Mouse (Mus musculus) stomach, embryonic 15.5 days (tissue): ENCODE data around the gene Srpk2. TPM values are rescaled to one million over a fixed set of nuclear protein-coding genes. Genes with fewer than 3 reads are reported as not detected.
"Not testable (repeated sequence)": the region's sequence is repeated elsewhere in the genome, so short reads cannot be mapped to it uniquely, and the experiment has no call there.

Source experiments
- ATAC-seq: fragments of 200-750 bp; cut with Nextera tagmentation; 2 replicates; pipeline ENCODE4 v1.8.0; 2017; ENCODE audit warnings: low read depth, moderate number of reproducible peaks, moderate TSS enrichment; ENCODE audit not compliant: insufficient read depth, low FRiP score
- H3K27ac ChIP-seq: fragments of 300-500 bp; sonication (generic); 2 replicates; pipeline ENCODE4 v1.5.1; 2015; ENCODE audit warnings: mild to moderate bottlenecking, inconsistent platforms
- H3K27me3 ChIP-seq: fragments of 300-500 bp; sonication (generic); replicated peaks from 2 replicates; pipeline ENCODE4 v1.6.1; 2015; ENCODE audit warnings: inconsistent platforms
- H3K36me3 ChIP-seq: fragments of 300-500 bp; sonication (generic); 2 replicates; pipeline ENCODE4 v1.6.1; 2015; ENCODE audit warnings: inconsistent platforms
- H3K4me1 ChIP-seq: fragments of 300-500 bp; sonication (generic); 2 replicates; pipeline ENCODE4 v1.6.1; 2015; ENCODE audit warnings: inconsistent platforms
- H3K4me2 ChIP-seq: fragments of 300-500 bp; sonication (generic); 2 replicates; pipeline ENCODE4 v1.6.1; 2015; ENCODE audit warnings: mild to moderate bottlenecking, inconsistent platforms
- H3K4me3 ChIP-seq: fragments of 300-500 bp; sonication (generic); replicated peaks from 2 replicates; pipeline ENCODE4 v1.5.1; 2015; ENCODE audit warnings: inconsistent platforms
- H3K9ac ChIP-seq: fragments of 300-500 bp; sonication (generic); 2 replicates; pipeline ENCODE4 v1.6.1; 2015; ENCODE audit warnings: inconsistent platforms
- H3K9me3 ChIP-seq: fragments of 300-500 bp; sonication (generic); 2 replicates; pipeline ENCODE4 v1.6.1; 2016; ENCODE audit warnings: inconsistent platforms
- whole genome bisulfite sequencing: fragments of 180-500 bp; shearing (Covaris S2); methylation state at CpG from one replicate; pipeline ENCODE4 v1.1.7; 2015; 5-methylcytosine and 5-hydroxymethylcytosine counted together
- polyA plus RNA-seq: library from polyadenylated mRNA; unstranded; fragments of >200 nt; fragmentation: Nextera tagmentation; extraction: Ambion mirVana; gene quantifications from 2 replicates; pipeline ENCODE4 v1.2.1, GENCODE M21; 2015

The Srpk2 gene
- polyA plus RNA-seq, 1 experiment from 2014 or later: 40.3 TPM

GRCm38 (mm10) chr5:23665906-23666305 is 18.5 kb downstream of the Srpk2 start:
- no peak overlapping the region for H3K4me2 ChIP-seq
- peak overlapping the region; percentile 4; the same call in 1 of the 2 replicates for H3K27ac ChIP-seq
- H3K27me3 ChIP-seq: no peaks in the 10 kb centered on the region
- no peaks in the 10 kb centered on the region for H3K9me3 ChIP-seq
- no peak overlapping the region for H3K4me3 ChIP-seq
- no peaks in the 10 kb centered on the region for H3K36me3 ChIP-seq
- no peak overlapping the region for H3K9ac ChIP-seq
- no peaks in the 10 kb centered on the region for H3K4me1 ChIP-seq
- ATAC-seq: no peak

DNA sequence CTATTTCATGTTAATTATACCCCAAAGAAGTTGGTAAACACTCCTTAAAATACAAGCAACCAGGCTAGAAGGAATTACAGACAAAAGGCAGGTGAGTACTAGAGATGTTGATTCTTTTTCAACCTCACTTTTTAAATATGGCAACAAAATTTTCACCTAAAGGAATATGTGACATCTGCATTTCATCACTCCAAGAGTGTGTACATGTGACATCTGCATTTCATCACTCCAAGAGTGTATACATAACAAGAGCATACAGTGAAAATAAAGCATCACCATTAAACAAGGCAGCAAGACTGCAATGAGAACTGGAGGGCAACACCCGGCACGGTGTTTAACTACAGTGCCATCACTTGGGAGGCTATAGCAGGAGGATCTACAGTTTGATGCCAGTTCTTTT is 23.2 kb downstream of the Srpk2 start:
- WGBS: 53% methylated on average over 2 of the region's 2 CpGs
- Histone ChIP-seq H3K4me2 (no peak overlapping the region), H3K4me3 (no peak overlapping the region), H3K9ac (no peak overlapping the region), H3K9me3 (no peaks in the 10 kb centered on the region), H3K27me3 (no peaks in the 10 kb centered on the region), H3K36me3 (no peaks in the 10 kb centered on the region), H3K4me1 (no peaks in the 10 kb centered on the region), H3K27ac (no peak overlapping the region)
- no peak for ATAC-seq

DNA sequence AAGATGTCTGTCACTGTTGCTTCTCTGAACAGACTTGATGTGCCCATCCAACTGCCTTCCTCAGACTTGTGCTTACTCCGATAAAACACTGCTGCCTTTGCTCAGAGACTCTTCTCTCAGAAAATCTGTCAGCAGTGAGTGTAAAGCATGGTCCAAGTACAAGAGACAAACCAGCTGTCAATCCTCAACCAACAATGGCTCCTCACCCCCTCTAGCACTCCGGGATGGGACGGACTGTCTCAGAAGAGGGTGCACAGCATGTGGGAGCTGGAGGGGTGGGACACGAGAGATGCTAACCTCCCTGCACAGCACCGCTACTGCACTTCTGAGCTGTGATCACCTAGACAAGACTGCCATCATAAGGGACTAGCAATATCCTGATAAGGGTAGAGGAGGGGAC is 26.4 kb downstream of the Srpk2 start:
- Histone ChIP-seq H3K4me1 (no peaks in the 10 kb centered on the region), H3K27me3 (no peaks in the 10 kb centered on the region), H3K4me3 (no peak overlapping the region), H3K9me3 (no peaks in the 10 kb centered on the region), H3K9ac (no peak overlapping the region), H3K27ac (no peak overlapping the region), H3K36me3 (no peaks in the 10 kb centered on the region), H3K4me2 (no peak overlapping the region)
- ATAC-seq: no peak
- WGBS: 69% methylated on average over 5 of the region's 5 CpGs

GRCm38 (mm10) chr5:23656590-23656989 is 27.8 kb downstream of the Srpk2 start:
- no peak overlapping the region for H3K4me2 ChIP-seq
- H3K27ac ChIP-seq: no peak overlapping the region
- H3K4me1 ChIP-seq: no peaks in the 10 kb centered on the region
- no peak overlapping the region for H3K9ac ChIP-seq
- ATAC-seq: no peak
- no peaks in the 10 kb centered on the region for H3K9me3 ChIP-seq
- no peak overlapping the region for H3K4me3 ChIP-seq
- H3K27me3 ChIP-seq: no peaks in the 10 kb centered on the region
- no peaks in the 10 kb centered on the region for H3K36me3 ChIP-seq
- WGBS: 83% methylated on average over 4 of the region's 4 CpGs

GRCm38 (mm10) chr5:23655030-23655429 is 29.4 kb downstream of the Srpk2 start:
- Histone ChIP-seq H3K36me3 (no peaks in the 10 kb centered on the region), H3K4me2 (no peak overlapping the region), H3K27me3 (no peaks in the 10 kb centered on the region), H3K4me1 (no peaks in the 10 kb centered on the region), H3K9me3 (no peaks in the 10 kb centered on the region), H3K4me3 (no peak overlapping the region), H3K27ac (no peak overlapping the region), H3K9ac (no peak overlapping the region)
- 67% methylated on average over 1 of the region's 1 CpGs for WGBS
- ATAC-seq: no peak

DNA sequence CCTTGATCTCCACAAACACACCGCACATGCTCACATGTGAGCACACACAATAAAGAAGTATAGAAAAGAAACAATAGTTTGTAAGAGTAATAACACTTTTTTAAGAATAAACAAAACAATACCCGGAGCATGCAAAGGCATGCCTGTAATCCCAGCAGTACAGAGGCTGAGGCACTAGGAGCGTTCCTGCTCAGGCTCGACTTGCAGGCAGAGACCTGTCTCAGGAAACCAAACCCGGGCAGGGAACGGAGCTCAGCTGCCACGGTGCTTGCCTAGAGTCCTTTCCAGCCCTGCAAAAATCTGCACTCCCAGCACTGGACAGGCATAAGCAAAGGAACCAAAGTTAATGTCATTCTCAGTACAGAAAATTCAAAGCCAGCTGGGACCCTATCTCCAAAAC is 32.1 kb downstream of the Srpk2 start:
- Histone ChIP-seq H3K4me1 (no peaks in the 10 kb centered on the region), H3K4me2 (no peak overlapping the region), H3K36me3 (no peaks in the 10 kb centered on the region), H3K9me3 (no peaks in the 10 kb centered on the region), H3K27me3 (no peaks in the 10 kb centered on the region), H3K27ac (no peak overlapping the region), H3K9ac (no peak overlapping the region), H3K4me3 (no peak overlapping the region)
- 67% methylated on average over 7 of the region's 7 CpGs for whole genome bisulfite sequencing
- no peak for ATAC-seq

DNA sequence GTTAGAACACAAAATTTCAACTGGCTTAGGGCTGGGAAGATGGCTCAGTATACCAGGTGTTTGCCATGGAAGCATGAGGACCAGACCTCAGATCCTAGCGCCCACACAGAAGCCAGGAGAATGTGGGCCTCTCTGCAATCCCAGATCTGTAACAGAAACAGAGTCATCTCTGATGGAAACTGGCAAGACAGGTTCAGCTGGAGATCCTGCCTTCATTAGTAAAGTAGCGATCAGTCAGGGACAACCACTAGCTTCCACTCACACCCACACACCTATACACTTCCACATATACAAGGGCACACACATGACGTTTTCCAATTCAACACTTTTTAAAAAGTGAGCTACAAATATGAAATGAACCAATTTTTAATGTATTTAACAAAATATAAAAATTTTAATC is 32.6 kb downstream of the Srpk2 start:
- no peak overlapping the region for H3K9ac ChIP-seq
- H3K27me3 ChIP-seq: no peaks in the 10 kb centered on the region
- no peaks in the 10 kb centered on the region for H3K4me1 ChIP-seq
- no peak overlapping the region for H3K4me3 ChIP-seq
- H3K4me2 ChIP-seq: no peak overlapping the region
- ATAC-seq: no peak
- H3K9me3 ChIP-seq: no peaks in the 10 kb centered on the region
- H3K27ac ChIP-seq: no peak overlapping the region
- H3K36me3 ChIP-seq: no peaks in the 10 kb centered on the region
- WGBS: 65% methylated on average over 3 of the region's 3 CpGs

GRCm38 (mm10) chr5:23650504-23650903 is 33.9 kb downstream of the Srpk2 start:
- Histone ChIP-seq H3K9me3 (no peaks in the 10 kb centered on the region), H3K4me3 (no peak overlapping the region), H3K27me3 (no peaks in the 10 kb centered on the region), H3K36me3 (no peaks in the 10 kb centered on the region), H3K27ac (no peak overlapping the region), H3K9ac (no peak overlapping the region), H3K4me2 (no peak overlapping the region), H3K4me1 (no peaks in the 10 kb centered on the region)
- 68% methylated on average over 3 of the region's 3 CpGs for WGBS
- no peak for ATAC-seq

GRCm38 (mm10) chr5:23649246-23649645 is 35.2 kb downstream of the Srpk2 start:
- no peak overlapping the region for H3K4me3 ChIP-seq
- no peaks in the 10 kb centered on the region for H3K4me1 ChIP-seq
- no peak overlapping the region for H3K9ac ChIP-seq
- no peak overlapping the region for H3K4me2 ChIP-seq
- H3K9me3 ChIP-seq: no peaks in the 10 kb centered on the region
- ATAC-seq: no peak
- no peaks in the 10 kb centered on the region for H3K27me3 ChIP-seq
- no peak overlapping the region for H3K27ac ChIP-seq
- no peaks in the 10 kb centered on the region for H3K36me3 ChIP-seq
- WGBS: 90% methylated on average over 2 of the region's 2 CpGs

- H3K36me3 ChIP-seq: no peaks in the 10 kb centered on the region
- H3K4me3 ChIP-seq: no peak overlapping the region
- no peak overlapping the region for H3K27ac ChIP-seq
- no peak overlapping the region for H3K4me2 ChIP-seq
- H3K9ac ChIP-seq: no peak overlapping the region
- no peaks in the 10 kb centered on the region for H3K9me3 ChIP-seq
- H3K27me3 ChIP-seq: no peaks in the 10 kb centered on the region
- no peaks in the 10 kb centered on the region for H3K4me1 ChIP-seq
- no peak for ATAC-seq
- WGBS: 60% methylated on average over 3 of the region's 3 CpGs
Observed at GRCm38 (mm10) chr5:23645671-23646070, 38.7 kb downstream of the Srpk2 start.

- not testable (repeated sequence) for H3K4me3 ChIP-seq, H3K9ac ChIP-seq, H3K27me3 ChIP-seq, H3K9me3 ChIP-seq, H3K4me2 ChIP-seq, H3K4me1 ChIP-seq, H3K27ac ChIP-seq, H3K36me3 ChIP-seq, ATAC-seq
Observed at GRCm38 (mm10) chr5:23639193-23639592, 45.2 kb downstream of the Srpk2 start.

- ATAC-seq: no peak
- WGBS: 74% methylated on average over 4 of the region's 4 CpGs
Observed at GRCm38 (mm10) chr5:23638023-23638422, 46.4 kb downstream of the Srpk2 start.

GRCm38 (mm10) chr5:23637337-23637736 is 47.1 kb downstream of the Srpk2 start:
- Histone ChIP-seq H3K27me3 (no peaks in the 10 kb centered on the region), H3K4me3 (no peak overlapping the region), H3K4me2 (no peak overlapping the region), H3K9ac (no peak overlapping the region), H3K9me3 (no peaks in the 10 kb centered on the region), H3K27ac (no peak overlapping the region), H3K36me3 (no peaks in the 10 kb centered on the region), H3K4me1 (no peaks in the 10 kb centered on the region)
- ATAC-seq: no peak
- 86% methylated on average over 8 of the region's 8 CpGs for WGBS

More at GRCm38 (mm10) chr5:23638023-23638422, 46.4 kb downstream of the Srpk2 start:
- no peaks in the 10 kb centered on the region for H3K27me3 ChIP-seq
- no peak overlapping the region for H3K27ac ChIP-seq
- no peak overlapping the region for H3K4me2 ChIP-seq
- H3K4me1 ChIP-seq: no peaks in the 10 kb centered on the region
- H3K36me3 ChIP-seq: no peaks in the 10 kb centered on the region
- H3K4me3 ChIP-seq: no peak overlapping the region
- H3K9me3 ChIP-seq: no peaks in the 10 kb centered on the region
- no peak overlapping the region for H3K9ac ChIP-seq
